Mouse (Mus musculus): ENCODE measurements around the gene Fam207a. TPM values are rescaled to one million over a fixed set of nuclear protein-coding genes. Genes with fewer than 3 reads are reported as not detected.
A peak's percentile ranks its signal among the peaks of the same experiment; 100 is the strongest.

The Fam207a gene
- polyA plus RNA-seq, 1 experiment from 2014 or later = 23.0 TPM

DNA sequence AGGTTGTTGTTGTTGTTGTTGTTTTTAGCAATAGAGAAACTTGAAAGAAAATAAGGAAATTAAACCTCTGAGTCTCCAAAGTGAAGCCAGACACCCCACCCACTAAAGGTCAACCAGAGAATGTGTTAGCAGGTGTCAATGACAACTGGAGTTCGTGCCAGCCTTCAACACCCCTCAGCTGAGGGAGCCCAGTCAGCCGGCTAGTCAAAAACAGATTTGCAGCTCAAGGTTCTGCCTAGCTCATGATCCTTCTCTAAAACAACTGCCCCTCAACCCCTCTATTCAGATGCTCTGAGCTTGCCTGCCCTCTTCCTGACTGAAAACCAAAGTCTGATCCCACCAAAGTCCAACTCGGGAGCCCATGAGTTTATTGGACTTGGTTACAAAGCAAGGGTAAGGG, 73.8 kb downstream of the Fam207a start:
- Histone ChIP-seq H3K4me1 (ENCODE audit: control insufficient read depth in 2 of 2, insufficient read depth in 2 of 2, low read length in 2 of 2) (peaks cover 20 to 24% of the 10 kb centered on the region in 2 experiments), H3K27me3 (ENCODE audit: control insufficient read depth, insufficient read depth, low read length) (no peaks in the 10 kb centered on the region), H3K9ac (ENCODE audit: low read length) (no peak overlapping the region), H3K9me3 (ENCODE audit: control insufficient read depth, low read length) (peaks cover 6% of the 10 kb centered on the region), H3K36me3 (ENCODE audit: control insufficient read depth, insufficient read depth, low read length) (no peaks in the 10 kb centered on the region), H3K27ac (replicated peaks in 1 of 2; ENCODE audit: control insufficient read depth in 1 of 2, insufficient read depth in 1 of 2, low read depth in 2 of 2, low read length in 2 of 2) (peak overlapping the region; percentile 4 to 66; a peak in 3 of 4 replicates), H3K4me3 (ENCODE audit: control insufficient read depth in 1 of 2, insufficient read depth in 1 of 2, low read depth in 1 of 2, low read length in 2 of 2) (no peak overlapping the region), H3K4me2 (ENCODE audit: low read length) (peak overlapping the region; percentile 42; the same call in 1 of the 2 replicates)
- WGBS = 48% methylated on average over 3 of the region's 3 CpGs
- ATAC-seq (ENCODE audit: insufficient number of reproducible peaks, insufficient read depth, low FRiP score, low read depth) = no peak

DNA sequence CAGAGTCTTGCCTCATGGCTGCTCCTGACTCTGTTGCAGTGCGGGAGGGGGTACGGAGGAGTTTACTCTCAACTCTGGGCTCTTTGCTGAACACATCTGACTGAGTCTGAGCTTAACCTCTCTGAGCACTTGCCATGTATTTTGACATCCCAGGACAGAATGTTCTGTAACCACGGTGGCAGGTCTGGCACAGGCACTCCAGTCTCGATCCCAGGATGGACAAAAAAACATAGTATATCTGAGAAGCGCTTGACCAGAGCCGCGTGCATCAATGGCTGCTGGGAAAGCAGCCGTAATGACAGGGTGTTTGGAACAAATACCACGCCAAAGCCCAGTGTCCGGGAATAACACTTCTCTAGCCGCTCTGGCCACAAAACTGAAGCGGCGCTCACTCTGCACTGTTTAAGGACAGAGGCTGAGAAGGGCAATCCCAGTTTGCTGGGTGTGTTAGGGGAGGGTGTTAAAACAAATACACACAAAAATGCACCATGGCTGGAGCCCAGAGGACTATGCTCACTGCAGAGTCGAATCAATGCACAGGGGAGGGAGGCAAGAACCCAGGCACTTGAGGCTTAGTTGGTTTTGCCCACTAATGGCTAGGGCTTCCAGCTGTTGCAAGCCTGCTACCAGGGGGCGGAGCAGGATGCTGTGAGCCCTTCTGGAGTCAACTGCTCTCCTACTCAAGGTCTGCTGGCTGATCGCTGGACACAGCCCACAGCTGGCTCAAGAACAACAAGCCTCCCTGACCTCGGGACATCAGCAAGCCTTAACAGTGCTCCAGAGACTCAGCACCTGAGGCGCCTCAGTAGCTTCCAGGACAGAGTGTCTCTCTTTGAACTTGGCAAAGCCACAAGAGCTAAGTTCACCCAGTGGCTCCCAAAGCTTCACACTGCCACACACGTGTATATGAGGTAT, 74.5 kb downstream of the Fam207a start:
- WGBS = 32% methylated on average over 19 of the region's 19 CpGs
- Histone ChIP-seq H3K4me1 (ENCODE audit: control insufficient read depth in 2 of 2, insufficient read depth in 2 of 2, low read length in 2 of 2) (peaks cover 20 to 24% of the 10 kb centered on the region in 2 experiments), H3K27me3 (ENCODE audit: control insufficient read depth, insufficient read depth, low read length) (no peaks in the 10 kb centered on the region), H3K9me3 (ENCODE audit: control insufficient read depth, low read length) (peaks cover 6% of the 10 kb centered on the region), H3K4me2 (ENCODE audit: low read length) (peak overlapping the region; percentile 42), H3K4me3 (ENCODE audit: control insufficient read depth in 1 of 2, insufficient read depth in 1 of 2, low read depth in 1 of 2, low read length in 2 of 2) (no peak overlapping the region), H3K27ac (replicated peaks in 1 of 2; ENCODE audit: control insufficient read depth in 1 of 2, insufficient read depth in 1 of 2, low read depth in 2 of 2, low read length in 2 of 2) (peak overlapping the region; percentile 15 to 66), H3K36me3 (ENCODE audit: control insufficient read depth, insufficient read depth, low read length) (no peaks in the 10 kb centered on the region), H3K9ac (ENCODE audit: low read length) (no peak overlapping the region; the same call in 1 of the 2 replicates)
- ATAC-seq (ENCODE audit: insufficient number of reproducible peaks, insufficient read depth, low FRiP score, low read depth) = peak; percentile 53

DNA sequence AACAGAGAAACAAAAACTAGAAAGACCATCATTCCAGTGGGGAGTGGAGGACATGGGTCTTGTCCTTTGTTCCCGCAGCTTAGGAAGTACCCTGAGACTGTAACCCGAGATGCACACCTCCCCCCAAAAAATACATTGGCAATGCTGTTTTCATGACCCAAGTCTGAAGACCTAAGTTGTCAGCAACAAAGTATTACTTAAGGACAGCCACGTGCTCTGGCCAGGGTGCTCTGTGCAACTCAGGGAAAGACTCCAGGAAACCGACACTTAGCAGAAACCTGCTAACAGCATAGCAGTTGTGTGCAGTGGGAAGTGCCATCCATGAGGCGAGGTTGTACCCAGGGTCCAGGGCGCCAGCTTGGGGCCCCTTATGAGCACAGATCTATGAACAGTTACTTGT, 75.3 kb downstream of the Fam207a start:
- no peak overlapping the region for H3K9ac ChIP-seq (ENCODE audit: low read length)
- no peak overlapping the region for H3K4me3 ChIP-seq (ENCODE audit: control insufficient read depth in 1 of 2, insufficient read depth in 1 of 2, low read depth in 1 of 2, low read length in 2 of 2)
- no peaks in the 10 kb centered on the region for H3K27me3 ChIP-seq (ENCODE audit: control insufficient read depth, insufficient read depth, low read length)
- no peak overlapping the region for H3K4me2 ChIP-seq (ENCODE audit: low read length)
- peaks cover 22 to 29% of the 10 kb centered on the region in 2 experiments for H3K4me1 ChIP-seq (ENCODE audit: control insufficient read depth in 2 of 2, insufficient read depth in 2 of 2, low read length in 2 of 2)
- H3K27ac ChIP-seq (replicated peaks in 1 of 2; ENCODE audit: control insufficient read depth in 1 of 2, insufficient read depth in 1 of 2, low read depth in 2 of 2, low read length in 2 of 2) = 0 out of 4 replicates have a peak overlapping the region, but pooled peaks of 1 of the 2 experiments have one; percentile 15
- WGBS = 54% methylated on average over 6 of the region's 6 CpGs
- H3K36me3 ChIP-seq (ENCODE audit: control insufficient read depth, insufficient read depth, low read length) = no peaks in the 10 kb centered on the region
- ATAC-seq (ENCODE audit: insufficient number of reproducible peaks, insufficient read depth, low FRiP score, low read depth) = no peak
- peaks cover 5% of the 10 kb centered on the region for H3K9me3 ChIP-seq (ENCODE audit: control insufficient read depth, low read length)

DNA sequence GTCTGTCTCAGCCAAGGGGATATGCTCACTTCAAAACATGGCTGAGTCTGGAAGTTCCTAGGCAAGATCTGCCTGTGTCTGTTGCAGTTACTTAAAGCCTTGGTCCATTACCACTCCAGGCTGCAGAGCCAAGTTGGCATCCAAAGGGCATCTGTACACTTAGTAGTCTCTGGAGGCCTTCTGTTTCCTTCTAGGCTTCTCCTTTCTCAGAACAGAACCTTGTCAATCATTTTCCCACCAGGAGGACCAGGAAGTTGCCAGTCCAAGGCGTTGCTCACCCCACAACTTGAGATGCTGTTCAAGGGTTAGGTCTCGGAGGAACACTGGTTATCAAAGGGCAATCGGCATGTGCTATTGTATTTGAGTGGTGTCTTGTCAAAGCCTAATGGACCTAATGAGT, 76.6 kb downstream of the Fam207a start:
- Histone ChIP-seq H3K27ac (replicated peaks in 1 of 2; ENCODE audit: control insufficient read depth in 1 of 2, insufficient read depth in 1 of 2, low read depth in 2 of 2, low read length in 2 of 2) (no peak overlapping the region), H3K4me2 (ENCODE audit: low read length) (no peak overlapping the region), H3K9ac (ENCODE audit: low read length) (no peak overlapping the region), H3K9me3 (ENCODE audit: control insufficient read depth, low read length) (no peaks in the 10 kb centered on the region), H3K4me1 (ENCODE audit: control insufficient read depth in 2 of 2, insufficient read depth in 2 of 2, low read length in 2 of 2) (peaks cover 34 to 41% of the 10 kb centered on the region in 2 experiments), H3K4me3 (ENCODE audit: control insufficient read depth in 1 of 2, insufficient read depth in 1 of 2, low read depth in 1 of 2, low read length in 2 of 2) (no peak overlapping the region), H3K27me3 (ENCODE audit: control insufficient read depth, insufficient read depth, low read length) (no peaks in the 10 kb centered on the region), H3K36me3 (ENCODE audit: control insufficient read depth, insufficient read depth, low read length) (no peaks in the 10 kb centered on the region)
- ATAC-seq (ENCODE audit: insufficient number of reproducible peaks, insufficient read depth, low FRiP score, low read depth) = no peak
- WGBS = 91% methylated on average over 3 of the region's 3 CpGs

DNA sequence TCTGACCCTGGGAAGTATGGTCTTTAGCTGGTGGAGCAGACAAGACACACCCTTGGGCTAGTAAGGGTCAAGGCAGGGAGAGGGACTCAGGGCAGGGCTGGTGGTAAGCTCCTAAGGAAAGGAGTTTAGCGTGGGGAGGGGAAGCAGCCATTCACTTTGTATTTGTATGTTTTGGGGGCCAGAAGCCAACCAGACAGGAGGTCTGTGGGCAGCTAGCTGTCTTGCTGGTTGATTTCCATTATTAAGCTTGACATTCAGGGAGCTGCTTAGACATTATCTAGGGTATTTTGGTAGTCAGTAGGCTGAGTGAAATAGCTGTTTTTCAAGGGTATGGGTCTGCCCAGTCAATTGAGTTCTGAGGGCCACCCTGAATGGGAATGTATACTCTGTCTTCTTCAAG, 77.6 kb downstream of the Fam207a start:
- peaks cover 35 to 44% of the 10 kb centered on the region in 2 experiments for H3K4me1 ChIP-seq (ENCODE audit: control insufficient read depth in 2 of 2, insufficient read depth in 2 of 2, low read length in 2 of 2)
- ATAC-seq (ENCODE audit: insufficient number of reproducible peaks, insufficient read depth, low FRiP score, low read depth) = no peak

More for the DNA sequence above, 77.6 kb downstream of the Fam207a start:
- no peaks in the 10 kb centered on the region for H3K36me3 ChIP-seq (ENCODE audit: control insufficient read depth, insufficient read depth, low read length)
- H3K9ac ChIP-seq (ENCODE audit: low read length) = no peak overlapping the region
- no peak overlapping the region for H3K4me2 ChIP-seq (ENCODE audit: low read length)
- no peak overlapping the region for H3K27ac ChIP-seq (replicated peaks in 1 of 2; ENCODE audit: control insufficient read depth in 1 of 2, insufficient read depth in 1 of 2, low read depth in 2 of 2, low read length in 2 of 2)
- 57% methylated on average over 1 of the region's 1 CpGs for WGBS
- no peaks in the 10 kb centered on the region for H3K9me3 ChIP-seq (ENCODE audit: control insufficient read depth, low read length)
- H3K27me3 ChIP-seq (ENCODE audit: control insufficient read depth, insufficient read depth, low read length) = no peaks in the 10 kb centered on the region
- no peak overlapping the region for H3K4me3 ChIP-seq (ENCODE audit: control insufficient read depth in 1 of 2, insufficient read depth in 1 of 2, low read depth in 1 of 2, low read length in 2 of 2)

Other genes starting within 250 kb of the Fam207a start
- 13.4 and 15.4 TPM in 2 replicates for gene Adarb1, start 97.5 kb downstream of the Fam207a start, polyA plus RNA-seq (2014; fragmentation: Nextera tagmentation; extraction: Ambion mirVana)
- 1.5 and 2.4 TPM in 2 replicates for gene Itgb2, start 14.5 kb upstream of the Fam207a start, polyA plus RNA-seq (2014; fragmentation: Nextera tagmentation; extraction: Ambion mirVana)
- gene Pttg1ip, start 65.9 kb upstream of the Fam207a start, polyA plus RNA-seq (2014; fragmentation: Nextera tagmentation; extraction: Ambion mirVana) = 128 and 133 TPM in 2 replicates
- 144 and 156 TPM in 2 replicates for gene Sumo3, start 90.3 kb upstream of the Fam207a start, polyA plus RNA-seq (2014; fragmentation: Nextera tagmentation; extraction: Ambion mirVana)
- 2.9 TPM in 1 of 2 replicates, not detected in the other for gene Gm49325, start 90.4 kb upstream of the Fam207a start, polyA plus RNA-seq (2014; fragmentation: Nextera tagmentation; extraction: Ambion mirVana)
- 50.4 and 53.0 TPM in 2 replicates for gene Ube2g2, start 106.5 kb upstream of the Fam207a start, polyA plus RNA-seq (2014; fragmentation: Nextera tagmentation; extraction: Ambion mirVana)
- gene Tspear, start 170.8 kb upstream of the Fam207a start, polyA plus RNA-seq (2014; fragmentation: Nextera tagmentation; extraction: Ambion mirVana) = 0.09 TPM in 1 of 2 replicates, not detected in the other
- not detected in 2 replicates for gene Gm19402, start 175.0 kb upstream of the Fam207a start, polyA plus RNA-seq (2014; fragmentation: Nextera tagmentation; extraction: Ambion mirVana)
- not detected in 2 replicates for gene Gm9508, start 181.4 kb upstream of the Fam207a start, polyA plus RNA-seq (2014; fragmentation: Nextera tagmentation; extraction: Ambion mirVana)
- not detected in 2 replicates for gene Gm10272, start 190.8 kb upstream of the Fam207a start, polyA plus RNA-seq (2014; fragmentation: Nextera tagmentation; extraction: Ambion mirVana)
- gene Gm10024, start 195.7 kb upstream of the Fam207a start, polyA plus RNA-seq (2014; fragmentation: Nextera tagmentation; extraction: Ambion mirVana) = not detected in 2 replicates
- not detected in 2 replicates for gene Gm10142, start 200.0 kb upstream of the Fam207a start, polyA plus RNA-seq (2014; fragmentation: Nextera tagmentation; extraction: Ambion mirVana)
- gene Krtap12-1, start 204.8 kb upstream of the Fam207a start, polyA plus RNA-seq (2014; fragmentation: Nextera tagmentation; extraction: Ambion mirVana) = not detected in 2 replicates
- not detected in 2 replicates for gene Gm10100, start 210.7 kb upstream of the Fam207a start, polyA plus RNA-seq (2014; fragmentation: Nextera tagmentation; extraction: Ambion mirVana)
- gene Gm18596, start 226.9 kb upstream of the Fam207a start, polyA plus RNA-seq (2014; fragmentation: Nextera tagmentation; extraction: Ambion mirVana) = not detected in 2 replicates
- gene Gm9736, start 235.6 kb upstream of the Fam207a start, polyA plus RNA-seq (2014; fragmentation: Nextera tagmentation; extraction: Ambion mirVana) = not detected in 2 replicates
- not detected in 2 replicates for gene Gm3233, start 243.9 kb upstream of the Fam207a start, polyA plus RNA-seq (2014; fragmentation: Nextera tagmentation; extraction: Ambion mirVana)